Mouse (Mus musculus): Measurements from ENCODE around the gene Rbp1. TPM values are rescaled to one million over a fixed set of nuclear protein-coding genes. Genes with fewer than 3 reads are reported as not detected.

Gene Rbp1
- polyA plus RNA-seq, 1 experiment, result not detected

DNA sequence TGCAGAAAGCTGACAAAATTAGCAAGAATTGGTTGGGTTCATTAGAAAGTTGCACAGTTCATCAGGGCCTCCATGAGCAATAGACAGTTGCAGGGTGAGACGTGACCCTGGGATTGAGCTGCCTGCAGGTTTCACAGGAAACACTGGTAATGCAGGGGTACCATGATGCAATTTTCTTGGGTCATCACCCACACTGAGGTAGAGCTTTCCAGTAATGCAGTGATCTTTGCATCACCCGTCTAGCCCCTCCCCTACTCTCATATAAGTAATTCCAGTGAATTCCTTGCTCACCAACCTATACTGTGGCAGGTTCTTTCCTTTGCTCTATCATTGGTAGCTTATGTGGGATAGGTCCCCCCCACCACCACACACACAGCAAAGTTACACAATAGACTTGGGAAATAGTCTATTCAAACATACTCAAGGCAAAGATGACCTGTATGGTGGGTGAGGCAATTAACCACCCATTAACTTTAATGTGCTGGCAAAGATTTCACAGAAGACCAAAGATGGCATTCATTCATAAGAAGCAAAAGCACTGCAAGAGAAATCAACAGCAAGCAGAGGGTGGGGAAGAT is 57.5 kb downstream of the Rbp1 start:
- no peak for TF ChIP-seq CTCF (IDR thresholded peaks at IDR 0.05; ENCODE audit: insufficient read depth, low read depth, low read length)
- no peak for TF ChIP-seq POLR2A (IDR thresholded peaks at IDR 0.05; ENCODE audit: insufficient read depth, low read depth, low read length)
- no peak overlapping the region for H3K27ac ChIP-seq (ENCODE audit: insufficient read depth, low read depth, low read length)
- WGBS, result 91% methylated on average over 2 of the region's 2 CpGs
- no peak overlapping the region for H3K4me3 ChIP-seq (ENCODE audit: insufficient read depth, low read depth, low read length)
- H3K4me1 ChIP-seq (ENCODE audit: control insufficient read depth, insufficient read depth, low read length), result no peaks in the 10 kb centered on the region

DNA sequence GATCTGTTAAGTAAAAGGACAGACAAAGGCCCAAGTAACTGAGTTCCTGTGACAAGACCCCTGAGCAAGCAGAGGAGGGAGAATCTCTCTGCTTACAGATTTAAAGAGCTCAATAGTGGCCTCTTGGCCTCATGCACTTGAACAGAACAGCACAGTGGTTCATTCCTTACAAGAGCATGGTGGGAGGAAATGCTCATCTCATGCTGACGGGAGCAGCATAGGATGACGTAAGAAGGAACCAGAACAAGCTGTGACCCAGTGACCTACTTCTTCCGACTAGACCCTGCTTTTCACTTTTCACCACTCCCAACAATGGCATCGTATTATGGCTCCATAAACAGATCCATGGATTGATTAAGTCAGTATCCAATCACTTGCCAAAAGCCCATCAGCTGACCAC is 59.5 kb downstream of the Rbp1 start:
- no peak for TF ChIP-seq CTCF (IDR thresholded peaks at IDR 0.05; ENCODE audit: insufficient read depth, low read depth, low read length)
- TF ChIP-seq POLR2A (IDR thresholded peaks at IDR 0.05; ENCODE audit: insufficient read depth, low read depth, low read length), result no peak
- Histone ChIP-seq H3K4me1 (ENCODE audit: control insufficient read depth, insufficient read depth, low read length) (no peaks in the 10 kb centered on the region), H3K4me3 (ENCODE audit: insufficient read depth, low read depth, low read length) (no peak overlapping the region), H3K27ac (ENCODE audit: insufficient read depth, low read depth, low read length) (no peak overlapping the region)
- 62% methylated on average over 4 of the region's 4 CpGs for WGBS

DNA sequence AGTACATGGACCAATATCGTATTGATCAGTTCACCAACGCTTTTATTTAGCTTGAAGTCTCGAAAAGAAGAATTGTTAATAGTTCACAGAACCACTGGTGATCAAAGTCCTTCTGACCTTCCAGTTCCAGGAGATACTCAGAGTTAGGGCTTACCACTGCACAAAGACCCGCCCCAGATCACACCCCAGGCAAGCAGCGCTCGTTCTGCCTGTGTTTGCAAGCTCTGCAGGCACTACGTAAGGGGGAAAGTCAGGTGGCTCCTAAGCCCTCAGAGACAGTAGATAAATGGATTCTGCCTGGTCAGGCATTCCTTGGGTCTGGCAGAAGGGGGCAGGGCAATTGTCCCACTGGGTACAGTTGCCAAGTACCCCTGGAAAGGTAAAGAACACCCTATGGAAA is 62.3 kb downstream of the Rbp1 start:
- TF ChIP-seq POLR2A (IDR thresholded peaks at IDR 0.05; ENCODE audit: insufficient read depth, low read depth, low read length) (no peak), CTCF (IDR thresholded peaks at IDR 0.05; ENCODE audit: insufficient read depth, low read depth, low read length) (no peak)
- 94% methylated on average over 7 of the region's 7 CpGs for WGBS
- no peak overlapping the region for H3K27ac ChIP-seq (ENCODE audit: insufficient read depth, low read depth, low read length)
- no peaks in the 10 kb centered on the region for H3K4me1 ChIP-seq (ENCODE audit: control insufficient read depth, insufficient read depth, low read length)
- H3K4me3 ChIP-seq (ENCODE audit: insufficient read depth, low read depth, low read length), result no peak overlapping the region

DNA sequence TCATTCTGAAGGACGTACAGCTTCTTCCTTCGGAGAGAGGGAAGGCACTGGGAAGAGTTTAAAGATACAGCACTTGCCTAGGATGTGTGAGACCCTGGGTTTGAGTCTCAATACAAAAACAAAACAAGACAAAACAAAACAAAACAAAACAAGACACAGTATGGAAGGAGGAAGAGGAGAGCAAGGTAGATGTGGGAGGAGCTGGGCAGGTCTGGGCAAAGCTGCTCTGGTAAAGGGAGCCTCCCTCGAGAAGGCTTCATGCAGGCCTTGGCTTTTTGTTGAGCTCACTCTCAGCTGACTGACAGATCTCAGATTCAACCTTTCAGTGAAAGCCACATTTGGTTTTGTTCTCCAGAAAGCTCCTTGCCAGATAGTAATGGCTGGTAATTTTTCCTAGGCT is 63.1 kb downstream of the Rbp1 start, which contains the start of gene Rbp2:
Gene Rbp2, plus strand, starts transcription at position 301 of the 400 bp plus-strand sequence.
- Histone ChIP-seq H3K4me3 (ENCODE audit: insufficient read depth, low read depth, low read length) (no peak within 1 kb of the TSS), H3K4me1 (ENCODE audit: control insufficient read depth, insufficient read depth, low read length) (no peaks in the 10 kb centered on the region), H3K27ac (ENCODE audit: insufficient read depth, low read depth, low read length) (no peak within 1 kb of the TSS)
- WGBS, result 92% methylated on average over 3 of the region's 3 CpGs
- TF ChIP-seq CTCF (IDR thresholded peaks at IDR 0.05; ENCODE audit: insufficient read depth, low read depth, low read length), result no peak
- no peak for TF ChIP-seq POLR2A (IDR thresholded peaks at IDR 0.05; ENCODE audit: insufficient read depth, low read depth, low read length)

DNA sequence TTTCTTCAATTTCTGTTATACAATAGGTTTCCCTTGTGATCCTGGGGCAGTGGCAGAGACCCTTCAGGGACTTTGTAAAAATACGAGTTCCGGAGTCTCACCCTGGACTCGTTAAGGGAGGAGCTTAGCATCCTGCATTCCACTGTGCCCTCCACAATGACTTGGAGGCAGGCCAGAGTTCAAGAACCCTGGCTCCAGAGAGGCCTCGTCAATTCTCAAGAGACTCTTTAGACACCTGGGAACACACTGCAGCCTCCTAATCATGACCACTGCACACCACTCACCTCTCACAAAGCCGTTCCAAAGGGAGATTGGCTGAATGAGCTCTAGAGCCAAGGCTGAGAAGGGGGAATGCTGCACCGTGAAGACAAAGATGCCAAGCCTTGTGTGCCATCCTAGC is 64.5 kb downstream of the Rbp1 start:
- TF ChIP-seq POLR2A (IDR thresholded peaks at IDR 0.05; ENCODE audit: insufficient read depth, low read depth, low read length) (no peak), CTCF (IDR thresholded peaks at IDR 0.05; ENCODE audit: insufficient read depth, low read depth, low read length) (no peak)
- no peak overlapping the region for H3K27ac ChIP-seq (ENCODE audit: insufficient read depth, low read depth, low read length)
- H3K4me3 ChIP-seq (ENCODE audit: insufficient read depth, low read depth, low read length), result no peak overlapping the region
- WGBS, result 69% methylated on average over 6 of the region's 6 CpGs
- H3K4me1 ChIP-seq (ENCODE audit: control insufficient read depth, insufficient read depth, low read length), result no peaks in the 10 kb centered on the region

DNA sequence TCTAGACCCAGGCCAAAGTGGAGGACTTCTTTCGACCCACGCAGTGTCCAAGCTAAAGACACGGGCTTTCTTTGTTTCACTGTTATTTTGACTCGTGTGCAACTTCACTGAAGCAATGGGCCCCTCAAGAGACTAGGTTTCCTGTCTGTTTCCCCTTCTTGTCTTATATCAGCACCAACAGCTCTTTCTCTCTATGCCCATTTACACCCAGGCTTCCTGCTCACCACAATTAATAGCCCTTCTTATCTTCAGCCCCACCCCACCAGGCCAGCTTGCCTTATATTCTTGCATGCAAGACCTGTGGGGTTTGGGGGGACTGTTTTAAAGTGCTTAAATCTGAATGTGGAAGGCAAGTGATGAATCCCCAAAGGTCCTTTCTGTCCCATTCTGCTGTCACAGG is 66.8 kb downstream of the Rbp1 start:
- no peaks in the 10 kb centered on the region for H3K4me1 ChIP-seq (ENCODE audit: control insufficient read depth, insufficient read depth, low read length)
- no peak overlapping the region for H3K4me3 ChIP-seq (ENCODE audit: insufficient read depth, low read depth, low read length)
- 85% methylated on average over 4 of the region's 4 CpGs for WGBS
- TF ChIP-seq CTCF (IDR thresholded peaks at IDR 0.05; ENCODE audit: insufficient read depth, low read depth, low read length) (no peak), POLR2A (IDR thresholded peaks at IDR 0.05; ENCODE audit: insufficient read depth, low read depth, low read length) (no peak)
- no peak overlapping the region for H3K27ac ChIP-seq (ENCODE audit: insufficient read depth, low read depth, low read length)

DNA sequence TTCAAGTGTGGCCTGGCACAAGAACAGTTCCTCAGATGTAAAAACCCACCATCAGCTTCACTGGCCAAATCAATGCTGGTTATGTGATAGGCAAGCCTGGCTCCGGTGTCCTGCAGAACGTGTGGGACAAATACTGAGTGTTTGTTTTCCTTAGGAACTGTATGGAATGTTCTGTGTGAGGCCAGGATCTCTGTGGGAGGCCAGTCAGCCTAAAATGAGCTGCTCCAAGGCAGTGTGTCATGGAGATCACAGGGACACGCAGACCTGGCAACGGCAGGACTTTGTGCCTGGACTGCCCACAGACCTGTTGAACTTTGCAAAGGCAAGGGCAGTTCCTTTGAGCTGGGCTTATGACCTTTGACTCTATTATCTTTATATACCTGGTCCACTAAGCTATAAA is 67.4 kb downstream of the Rbp1 start:
- no peak overlapping the region for H3K27ac ChIP-seq (ENCODE audit: insufficient read depth, low read depth, low read length)
- WGBS, result 54% methylated on average over 4 of the region's 4 CpGs
- H3K4me1 ChIP-seq (ENCODE audit: control insufficient read depth, insufficient read depth, low read length), result no peaks in the 10 kb centered on the region
- no peak overlapping the region for H3K4me3 ChIP-seq (ENCODE audit: insufficient read depth, low read depth, low read length)
- TF ChIP-seq POLR2A (IDR thresholded peaks at IDR 0.05; ENCODE audit: insufficient read depth, low read depth, low read length) (no peak), CTCF (IDR thresholded peaks at IDR 0.05; ENCODE audit: insufficient read depth, low read depth, low read length) (no peak)

DNA sequence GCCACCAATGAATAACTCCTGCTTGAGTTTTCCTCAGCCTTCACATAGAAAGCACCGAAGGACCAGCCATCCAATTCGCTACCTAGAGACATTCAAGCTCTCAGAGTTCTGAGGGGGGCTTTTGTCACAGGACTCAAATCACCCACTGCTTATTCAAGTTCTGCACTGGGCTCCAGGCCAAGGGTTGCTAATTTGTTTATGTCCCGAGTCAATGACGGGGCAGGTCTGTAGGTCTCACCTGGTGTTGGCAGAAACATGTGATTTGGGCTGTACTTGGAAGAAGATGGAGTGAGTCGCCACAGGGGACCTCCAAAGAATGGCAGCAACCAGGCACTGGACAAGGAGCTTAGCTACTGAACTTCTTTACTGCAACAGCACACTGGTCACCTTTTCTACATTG is 68.3 kb downstream of the Rbp1 start:
- Histone ChIP-seq H3K4me3 (ENCODE audit: insufficient read depth, low read depth, low read length) (no peak overlapping the region), H3K4me1 (ENCODE audit: control insufficient read depth, insufficient read depth, low read length) (no peaks in the 10 kb centered on the region), H3K27ac (ENCODE audit: insufficient read depth, low read depth, low read length) (no peak overlapping the region)
- WGBS, result 65% methylated on average over 5 of the region's 5 CpGs
- TF ChIP-seq POLR2A (IDR thresholded peaks at IDR 0.05; ENCODE audit: insufficient read depth, low read depth, low read length), result no peak
- no peak for TF ChIP-seq CTCF (IDR thresholded peaks at IDR 0.05; ENCODE audit: insufficient read depth, low read depth, low read length)

DNA sequence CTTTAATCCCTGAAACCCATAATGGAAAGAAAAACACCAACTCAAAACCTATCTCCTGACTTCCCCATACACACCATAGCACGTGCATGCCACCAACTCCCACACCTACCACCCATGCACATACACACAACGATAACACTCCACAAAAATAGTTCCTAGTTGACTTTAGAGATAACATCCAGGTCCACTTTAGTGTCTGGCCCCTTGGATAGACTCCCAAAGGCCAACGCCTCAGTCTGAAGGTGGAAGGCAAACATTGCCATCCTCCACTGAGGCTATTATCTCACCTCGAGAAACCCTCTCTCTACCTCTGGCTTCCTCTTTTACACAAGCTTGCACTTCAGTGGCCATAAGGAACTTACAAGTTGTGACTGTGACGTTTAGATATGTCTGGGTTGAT is 69.5 kb downstream of the Rbp1 start:
- WGBS, result 88% methylated on average over 5 of the region's 5 CpGs
- Histone ChIP-seq H3K27ac (ENCODE audit: insufficient read depth, low read depth, low read length) (no peak overlapping the region), H3K4me3 (ENCODE audit: insufficient read depth, low read depth, low read length) (no peak overlapping the region), H3K4me1 (ENCODE audit: control insufficient read depth, insufficient read depth, low read length) (peaks cover 2% of the 10 kb centered on the region)
- TF ChIP-seq POLR2A (IDR thresholded peaks at IDR 0.05; ENCODE audit: insufficient read depth, low read depth, low read length) (no peak), CTCF (IDR thresholded peaks at IDR 0.05; ENCODE audit: insufficient read depth, low read depth, low read length) (no peak)

DNA sequence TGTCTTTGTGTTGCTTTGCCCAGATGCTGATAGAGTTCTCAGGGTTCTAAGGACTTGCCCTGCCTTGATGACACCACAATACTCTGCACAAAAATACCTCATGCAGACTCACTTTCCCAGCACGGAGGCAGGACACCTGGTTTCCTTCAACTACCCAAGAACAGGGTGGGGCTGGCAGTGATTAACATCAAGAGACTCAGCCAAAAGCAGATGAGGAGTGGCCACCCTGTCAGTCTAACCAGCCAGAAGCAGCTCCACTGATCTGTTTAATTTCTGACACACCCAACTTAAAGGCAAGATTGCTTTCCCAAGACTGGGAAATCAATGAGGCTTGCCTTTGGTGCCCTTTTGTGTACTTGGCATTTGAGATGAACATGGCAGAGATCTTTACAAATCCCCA is 70.1 kb downstream of the Rbp1 start:
- WGBS, result 73% methylated on average over 1 of the region's 1 CpGs
- no peak overlapping the region for H3K4me3 ChIP-seq (ENCODE audit: insufficient read depth, low read depth, low read length)
- H3K27ac ChIP-seq (ENCODE audit: insufficient read depth, low read depth, low read length), result no peak overlapping the region
- H3K4me1 ChIP-seq (ENCODE audit: control insufficient read depth, insufficient read depth, low read length), result peaks cover 3% of the 10 kb centered on the region
- TF ChIP-seq CTCF (IDR thresholded peaks at IDR 0.05; ENCODE audit: insufficient read depth, low read depth, low read length) (no peak), POLR2A (IDR thresholded peaks at IDR 0.05; ENCODE audit: insufficient read depth, low read depth, low read length) (no peak)

Other genes with a start within 250 kb of the Rbp1 start
- gene Nmnat3, start 135.5 kb upstream of the Rbp1 start, polyA plus RNA-seq (2012; ENCODE audit: insufficient read depth, insufficient read length, low replicate concordance, missing spikeins), result not detected in 2 replicates
- gene Rbp2, start 63.2 kb downstream of the Rbp1 start, polyA plus RNA-seq (2012; ENCODE audit: insufficient read depth, insufficient read length, low replicate concordance, missing spikeins), result not detected in 2 replicates
- not detected in 2 replicates for gene Copb2, start 140.8 kb downstream of the Rbp1 start, polyA plus RNA-seq (2012; ENCODE audit: insufficient read depth, insufficient read length, low replicate concordance, missing spikeins)
- gene Mrps22, start 178.7 kb downstream of the Rbp1 start, polyA plus RNA-seq (2012; ENCODE audit: insufficient read depth, insufficient read length, low replicate concordance, missing spikeins), result not detected in 2 replicates

All from olfactory bulb, adult 2 months (tissue).